Mouse (Mus musculus) inflammation-experienced regulatory T-cells, adult 6 months (primary cell): Measurements from ENCODE around the gene Fn3krp. TPM values are rescaled to one million over a fixed set of nuclear protein-coding genes. Genes with fewer than 3 reads are reported as not detected.

ENCODE experiments used
- ATAC-seq: one replicate; pipeline ENCODE4 v1.8.0; 2017
- polyA plus RNA-seq, 3 experiments: library from polyadenylated mRNA; unstranded; fragments of 100-300 nt; shearing (Covaris generic); gene quantifications; one replicate each; pipeline ENCODE4 v1.2.1; 2017

The Fn3krp gene
- polyA plus RNA-seq, 3 experiments from 2014 or later: 8.0 to 9.5 (median 8.3) TPM

DNA sequence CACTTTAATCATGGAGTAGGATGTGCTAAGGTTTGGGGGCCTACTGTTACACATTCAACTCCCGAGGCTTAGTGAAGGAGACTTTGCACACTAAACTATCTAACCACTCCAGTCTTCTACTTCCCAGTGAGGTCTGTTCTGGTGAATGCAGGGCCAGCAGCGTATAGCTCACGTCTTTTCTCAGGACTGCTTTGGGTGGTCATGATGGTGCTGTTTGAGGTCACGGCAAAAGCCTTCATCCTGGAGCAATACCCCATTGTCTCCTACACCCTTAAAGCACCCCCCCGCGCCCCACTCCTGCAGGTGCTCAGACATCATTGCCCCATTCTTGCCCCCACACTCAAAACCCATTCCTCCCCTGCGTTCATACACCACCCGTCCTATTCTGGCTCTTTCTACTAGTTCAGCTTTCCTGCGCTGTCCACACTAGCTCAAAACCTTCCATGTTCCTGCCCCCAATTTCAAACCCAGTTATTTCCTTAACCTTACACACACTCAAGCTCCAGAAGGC lies 30.1 kb downstream of the Fn3krp start:
- no peak for ATAC-seq

DNA sequence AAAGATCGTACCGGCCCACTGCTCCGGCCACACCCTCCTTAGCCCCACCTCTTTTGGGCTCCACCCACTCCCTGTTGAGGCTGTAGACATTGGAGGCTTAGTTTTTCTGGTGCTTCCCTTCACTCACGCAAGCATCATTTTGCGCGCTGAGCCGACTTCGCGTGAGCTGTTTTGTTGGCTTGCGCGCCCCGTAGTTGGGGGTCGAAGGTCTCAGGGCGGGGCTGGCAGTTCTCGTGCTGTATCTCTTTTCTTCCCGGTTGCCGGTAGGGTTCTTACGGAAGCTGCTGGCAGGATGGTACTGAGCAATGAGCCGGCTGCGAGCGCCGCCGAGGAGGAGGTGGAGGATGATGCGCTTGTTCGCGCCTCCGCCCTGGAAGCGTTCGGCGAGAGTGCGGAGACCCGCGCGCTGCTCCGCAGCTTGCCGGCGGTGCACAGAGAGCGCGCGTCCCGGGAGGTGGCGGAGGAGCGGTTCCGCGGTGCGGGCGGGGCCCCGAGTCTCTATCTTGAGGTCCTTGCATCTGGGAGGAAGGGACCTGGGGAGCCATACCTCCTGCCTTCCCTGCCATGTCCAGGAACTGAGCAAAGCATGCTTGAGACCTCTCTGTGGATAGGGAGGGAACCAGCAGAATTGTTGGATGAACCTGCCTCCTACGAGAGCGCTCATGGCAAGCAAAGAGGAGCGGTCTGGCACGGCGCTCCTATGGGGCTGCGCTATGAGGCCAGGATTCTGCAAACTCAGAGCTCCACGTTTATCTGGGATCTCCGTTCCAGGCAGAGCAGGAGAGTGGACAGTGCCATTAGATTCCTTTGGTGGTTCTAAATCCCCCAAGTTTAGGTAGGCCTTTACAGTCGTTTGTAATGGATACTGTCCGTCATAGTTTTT lies 30.8 kb downstream of the Fn3krp start, which contains the start of gene Tbcd:
Gene Tbcd, plus strand, starts transcription at position 197 of the 883 bp plus-strand sequence.
- ATAC-seq: peak; percentile 93

DNA sequence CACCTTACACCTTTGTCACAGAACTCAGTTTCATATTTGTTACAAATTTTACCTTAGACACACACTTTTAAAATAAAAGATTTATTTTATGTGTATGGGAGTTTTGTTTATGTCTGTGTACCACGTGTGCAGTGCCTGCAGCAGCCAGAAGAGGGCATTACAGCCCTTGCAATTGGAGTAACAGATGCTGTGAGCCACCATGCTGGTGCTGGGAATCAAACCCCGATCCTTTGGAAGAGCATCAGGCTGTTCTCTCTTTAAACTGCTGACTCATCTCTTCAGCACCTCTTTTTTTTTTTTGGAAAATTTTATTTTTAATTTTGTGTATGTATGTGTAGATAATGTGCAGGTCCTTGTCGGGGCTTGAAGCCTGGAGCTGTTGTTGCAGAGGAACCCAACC lies 36.7 kb downstream of the Fn3krp start:
- no peak for ATAC-seq

DNA sequence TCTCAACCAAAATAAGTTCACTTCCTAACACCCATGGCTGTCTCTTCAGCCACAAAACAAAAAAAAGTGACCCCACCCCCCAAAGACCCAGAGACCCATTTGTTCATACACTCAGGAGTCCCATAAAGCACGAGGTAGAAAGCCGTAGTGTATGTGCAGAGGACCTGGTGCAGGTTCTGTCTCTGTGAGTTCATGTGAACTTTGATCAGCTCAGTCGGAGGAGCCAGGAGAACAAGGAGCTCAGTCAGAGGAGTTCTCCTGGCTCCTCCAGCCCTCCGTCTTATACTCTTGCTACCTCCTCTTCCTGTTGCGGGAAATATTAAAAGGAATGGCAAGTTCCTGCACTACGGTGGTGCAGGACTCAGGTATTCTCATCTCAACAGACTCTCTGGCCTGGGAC lies 46.2 kb downstream of the Fn3krp start:
- no peak for ATAC-seq

DNA sequence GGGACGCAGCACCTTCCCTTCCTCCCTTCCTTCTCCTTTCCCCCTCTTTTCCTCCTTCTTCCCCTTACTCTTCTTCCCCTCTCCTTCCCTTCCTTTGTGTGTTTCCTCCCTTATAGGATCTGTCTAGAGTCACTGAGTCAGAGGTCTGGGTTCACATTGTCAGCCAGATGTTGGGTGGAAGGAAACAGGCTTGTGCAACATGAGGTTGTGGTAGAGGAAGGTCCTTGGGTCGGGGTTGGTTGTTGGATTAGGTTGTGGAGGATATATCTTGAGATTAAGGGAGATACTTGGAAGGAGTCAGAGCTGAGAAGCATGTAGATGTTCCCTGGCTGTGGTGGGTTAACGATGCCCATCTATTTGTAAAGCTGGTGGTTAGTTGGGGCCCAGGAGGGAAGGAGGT lies 53.6 kb downstream of the Fn3krp start:
- ATAC-seq: no peak

DNA sequence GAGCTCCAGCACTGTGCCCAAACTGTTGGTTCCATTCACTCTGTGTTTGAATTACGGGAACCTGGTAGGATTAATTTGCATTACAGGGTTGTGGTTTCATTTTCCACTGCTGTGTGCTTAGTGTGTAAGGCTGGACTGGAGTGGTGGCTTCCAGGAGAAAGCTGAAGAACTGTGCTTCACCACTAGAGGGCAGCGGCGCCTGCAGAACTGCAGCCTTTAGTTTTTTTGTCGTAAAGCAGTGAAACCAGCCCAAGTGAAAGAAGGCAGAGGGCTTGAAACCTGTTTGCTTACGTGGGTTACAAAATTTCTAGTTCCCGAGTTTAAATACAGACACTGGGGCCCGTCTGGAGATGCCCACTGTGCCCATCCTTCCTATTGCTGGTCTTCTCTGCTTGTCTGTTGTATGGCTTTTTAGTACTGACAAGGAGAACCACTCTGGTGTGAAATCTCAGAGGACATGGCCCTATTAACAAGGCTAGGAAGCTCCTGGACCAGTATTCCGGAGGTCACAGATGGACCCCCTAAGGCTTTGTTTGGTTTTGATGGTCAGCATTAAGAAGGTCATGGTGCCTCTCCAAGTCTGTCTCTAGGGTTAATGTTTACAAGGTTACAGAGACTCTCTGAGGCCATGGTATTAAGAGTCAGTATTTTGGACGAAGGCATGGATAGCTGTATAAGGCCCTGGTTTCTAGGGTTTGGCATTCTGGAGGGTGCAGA lies 54.7 kb downstream of the Fn3krp start:
- peak; percentile 65 for ATAC-seq

DNA sequence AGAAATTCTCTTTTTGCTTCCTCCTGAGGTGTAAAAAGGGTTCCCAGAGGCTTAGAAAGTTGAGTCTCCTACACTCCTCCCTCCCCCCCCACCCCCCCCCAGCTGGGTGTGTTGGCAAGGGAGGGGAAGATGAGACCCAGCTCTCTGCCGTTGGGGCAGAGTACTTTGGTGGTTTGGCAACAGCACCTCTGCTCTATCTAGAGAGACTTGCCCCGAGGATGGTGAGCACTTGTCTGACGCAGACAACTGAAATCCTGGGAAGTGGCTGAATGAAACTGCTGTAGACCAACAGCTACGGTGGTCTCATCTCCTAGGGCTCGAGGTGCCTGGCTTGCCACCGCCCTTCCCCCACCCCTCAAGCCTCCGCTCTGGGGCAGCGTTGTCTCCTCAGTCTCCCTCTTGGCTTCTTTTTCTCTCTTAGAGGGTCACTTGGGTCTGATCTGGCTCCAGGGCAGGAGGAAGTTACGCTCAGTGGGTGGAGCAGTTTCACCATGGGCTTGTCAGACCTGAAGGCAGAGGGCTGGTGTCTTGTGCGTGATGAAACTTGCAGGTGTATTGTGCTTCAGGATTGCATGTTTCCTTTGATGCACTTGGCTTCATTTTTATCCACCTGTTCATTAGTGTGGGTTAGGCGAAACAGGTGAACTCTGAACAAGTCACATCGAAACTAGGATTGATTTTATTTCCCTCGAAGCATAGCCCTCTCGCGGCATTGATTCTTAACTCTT lies 58.4 kb downstream of the Fn3krp start:
- no peak for ATAC-seq

Other genes with a start within 250 kb of the Fn3krp start
- gene Hexdc, start 217.0 kb upstream of the Fn3krp start, polyA plus RNA-seq: 1 to 10 TPM in 2 of 3 experiments, under 1 TPM in 1; 0.86 to 2.7 (median 1.5) TPM
- 1 to 10 TPM; 3.2 to 7.3 (median 5.3) TPM for gene Ogfod3, start 216.7 kb upstream of the Fn3krp start, polyA plus RNA-seq
- gene Cybc1, start 192.1 kb upstream of the Fn3krp start, polyA plus RNA-seq: 10 to 100 TPM; 78.0 to 95.8 (median 86.5) TPM
- gene Narf, start 184.1 kb upstream of the Fn3krp start, polyA plus RNA-seq: 10 to 100 TPM; 19.6 to 28.6 (median 23.6) TPM
- 1 to 10 TPM; 6.3 to 8.5 (median 6.6) TPM for gene Foxk2, start 161.4 kb upstream of the Fn3krp start, polyA plus RNA-seq
- gene Wdr45b, start 67.0 kb upstream of the Fn3krp start, polyA plus RNA-seq: 10 to 100 TPM; 25.9 to 27.2 (median 26.9) TPM
- gene Rab40b, start 33.1 kb upstream of the Fn3krp start, polyA plus RNA-seq: under 1 TPM in 1 of 3 experiments, not detected in 2; 0.42 TPM
- under 1 TPM in 1 of 3 experiments, not detected in 2; 0.18 TPM for gene Fn3k, start 13.5 kb downstream of the Fn3krp start, polyA plus RNA-seq
- gene Tbcd, start 30.5 kb downstream of the Fn3krp start, polyA plus RNA-seq: 10 to 100 TPM; 15.2 to 27.0 (median 25.9) TPM
- 1 to 10 TPM in 1 of 3 experiments, under 1 TPM in 2; 0.78 to 1.3 (median 0.94) TPM for gene Zfp750, start 97.9 kb downstream of the Fn3krp start, polyA plus RNA-seq